ENCODE assay signal across 23 mouse cellular contexts in genomic region chr19:44376511-44376951, GRCm38 (mm10). TPM values are rescaled to one million over a fixed set of nuclear protein-coding genes. Genes with fewer than 3 reads are reported as not detected.
A peak's percentile ranks its signal among the peaks of the same experiment; 100 is the strongest.
DNase-seq lines count a peak whose midpoint lies in the region; ATAC-seq and TF ChIP-seq lines count a peak whose summit lies in the region.
"Had no signal": no experiment of that assay in that cellular context is flagged by ENCODE, and none has a peak within 500 bp of the region (broad histone marks: within the 10 kb centered on the region; RNA-seq: fewer than 3 reads in every experiment).

No protein-coding gene starts in this region.

- no peaks in the 10 kb centered on the region for H3K4me1 ChIP-seq in bone marrow, adult 2 months (ENCODE audit: control insufficient read depth, insufficient read depth, low read length)
- H3K4me1 ChIP-seq in neural tube, embryonic 15.5 days: 0 out of 2 replicates have a peak, but pooled peaks cover 3% of the 10 kb centered on the region
- H3K4me1 ChIP-seq: forebrain, embryonic 13.5 days; midbrain, embryonic 15.5 days; stomach, embryonic 15.5 days had no signal

- no peaks in the 10 kb centered on the region for H3K9me3 ChIP-seq in neural tube, embryonic 15.5 days (replicated peaks)
- H3K9me3 ChIP-seq: embryonic facial prominence, embryonic 10.5 days; forebrain, embryonic 13.5 days; midbrain, embryonic 15.5 days; stomach, embryonic 15.5 days had no signal

- DNase-seq in lung, postnatal 25 days (ENCODE audit: low spot score): peak; percentile 51
- DNase-seq in lung, adult 18-20 months: no peak
- DNase-seq in A20 (ENCODE audit: low read depth, low spot score): peak; percentile 94
- peak; percentile 91 to 93 for DNase-seq in spleen, postnatal 36 days (ENCODE audit: low spot score in 2 of 2)
- DNase-seq in urinary bladder, postnatal 36 days (ENCODE audit: low spot score in 2 of 2): no peak
- DNase-seq: adrenal gland, postnatal 10 days; cerebellum, adult 18-20 months; cerebellum, postnatal 36 days; gastrocnemius, postnatal 36 days; heart, postnatal 14 days; kidney, adult 18-20 months; kidney, postnatal 10 days; right cerebral cortex, postnatal 14 days; thymus, postnatal 25 days had no signal

- WGBS in bone marrow, adult 2 months: 33% methylated on average over 3 of the region's 3 CpGs
- WGBS in neural tube, embryonic 15.5 days: 25% methylated on average over 3 of the region's 3 CpGs

- H3K27ac ChIP-seq in bone marrow, adult 2 months (ENCODE audit: control insufficient read depth, insufficient read depth, low read depth, low read length, poor library complexity): peak overlapping the region; percentile 70; the same call in 1 of the 2 replicates
- H3K27ac ChIP-seq in neural tube, embryonic 15.5 days (replicated peaks): no peak overlapping the region
- H3K27ac ChIP-seq: embryonic facial prominence, embryonic 10.5 days; forebrain, embryonic 13.5 days; hindbrain, postnatal 0 days; midbrain, embryonic 15.5 days; stomach, embryonic 15.5 days had no signal

- no peaks in the 10 kb centered on the region for H3K36me3 ChIP-seq in neural tube, embryonic 15.5 days
- H3K36me3 ChIP-seq: embryonic facial prominence, embryonic 10.5 days; midbrain, embryonic 15.5 days; stomach, embryonic 15.5 days had no signal

- H3K9ac ChIP-seq in neural tube, embryonic 15.5 days (replicated peaks): no peak overlapping the region
- H3K9ac ChIP-seq: forebrain, embryonic 13.5 days; midbrain, embryonic 15.5 days; stomach, embryonic 15.5 days had no signal

- no peak overlapping the region for H3K4me2 ChIP-seq in neural tube, embryonic 15.5 days
- H3K4me2 ChIP-seq: forebrain, embryonic 13.5 days; heart, embryonic 11.5 days; midbrain, embryonic 15.5 days; stomach, embryonic 15.5 days had no signal

- TF ChIP-seq POLR2A in bone marrow, adult 2 months (IDR thresholded peaks at IDR 0.05; ENCODE audit: borderline replicate concordance, control insufficient read depth, low read depth, low read length): no peak

- no peak for ATAC-seq in neural tube, embryonic 15.5 days (ENCODE audit: low FRiP score)
- ATAC-seq: CD4-positive, CD25-positive, alpha-beta regulatory T cell, adult 4 months; forebrain, embryonic 13.5 days; hindbrain, postnatal 0 days; midbrain, embryonic 15.5 days had no signal

- H3K27me3 ChIP-seq in neural tube, embryonic 15.5 days (replicated peaks): no peaks in the 10 kb centered on the region
- H3K27me3 ChIP-seq: forebrain, embryonic 13.5 days; midbrain, embryonic 15.5 days; stomach, embryonic 15.5 days had no signal

- TF ChIP-seq CTCF in bone marrow, adult 2 months (IDR thresholded peaks at IDR 0.05; ENCODE audit: control insufficient read depth, insufficient read depth, low read length): no peak

- no peak overlapping the region for H3K4me3 ChIP-seq in bone marrow, adult 2 months (replicated peaks; ENCODE audit: control insufficient read depth, low read depth, low read length)
- H3K4me3 ChIP-seq in neural tube, embryonic 15.5 days (replicated peaks): no peak overlapping the region
- H3K4me3 ChIP-seq: embryonic facial prominence, embryonic 10.5 days; forebrain, embryonic 13.5 days; midbrain, embryonic 15.5 days; stomach, embryonic 15.5 days had no signal

RNA-seq across cellular contexts. Expression of gene Scd1, which starts 31.1 kb away (rescaled TPM):
- 29.4 and 37.4 TPM in 2 replicates for polyA plus RNA-seq in bone marrow, adult 2 months (2011; ENCODE audit: insufficient read depth, insufficient read length, low replicate concordance, missing spikeins)
- polyA plus RNA-seq in neural tube, embryonic 15.5 days (2015; fragmentation: Nextera tagmentation; extraction: Ambion mirVana): 7.5 and 8.5 TPM in 2 replicates

RNA-seq across cellular contexts. Expression of gene Scd4, which starts 43.6 kb away (rescaled TPM):
- polyA plus RNA-seq in bone marrow, adult 2 months (2011; ENCODE audit: insufficient read depth, insufficient read length, low replicate concordance, missing spikeins): not detected in 2 replicates
- 0.09 and 0.15 TPM in 2 replicates for polyA plus RNA-seq in neural tube, embryonic 15.5 days (2015; fragmentation: Nextera tagmentation; extraction: Ambion mirVana)

Comparison
In these comparisons a context has a peak if more than half of its experiments do, and no peak if none do; other contexts are left out.
1. DNase-seq: peak in lung, postnatal 25 days (single experiment), A20 (single experiment) and spleen, postnatal 36 days (2 of 2); none in lung, adult 18-20 months (0 of 2) and urinary bladder, postnatal 36 days (0 of 2).